Mouse (Mus musculus) heart, adult 2 months (tissue): ENCODE data around the gene Bmpr1a. TPM values are rescaled to one million over a fixed set of nuclear protein-coding genes. Genes with fewer than 3 reads are reported as not detected.

Experiments used
- DNase-seq, 2 experiments: peaks; one replicate each; pipeline ENCODE4 v3.0.0; 2021
- H3K27ac ChIP-seq: fragments of 200-600 bp; 2 replicates; pipeline ENCODE4 v1.8.1; 2022
- H3K27me3 ChIP-seq: fragments of 200-500 bp; 2 replicates; pipeline ENCODE4 v1.6.1; 2012; ENCODE audit warnings: mild to moderate bottlenecking, low read length, inconsistent platforms, mixed read lengths; ENCODE audit not compliant: control insufficient read depth, insufficient read depth
- H3K36me3 ChIP-seq: fragments of 200-500 bp; 2 replicates; pipeline ENCODE4 v1.6.1; 2012; ENCODE audit warnings: low read length, inconsistent platforms; ENCODE audit not compliant: control insufficient read depth, insufficient read depth
- H3K4me1 ChIP-seq: fragments of 200-500 bp; 2 replicates; pipeline ENCODE4 v1.6.1; 2011; ENCODE audit warnings: low read length; ENCODE audit not compliant: control insufficient read depth, insufficient read depth
- H3K4me3 ChIP-seq: fragments of 200-600 bp; 2 replicates; pipeline ENCODE4 v1.8.1; 2022
- H3K79me2 ChIP-seq: fragments of 200-500 bp; replicated peaks from 2 replicates; pipeline ENCODE4 v1.6.1; 2012; ENCODE audit warnings: mild to moderate bottlenecking, inconsistent platforms, low read length, moderate library complexity, mixed read lengths; ENCODE audit not compliant: control insufficient read depth, insufficient read depth
- H3K9ac ChIP-seq: fragments of 200-500 bp; 2 replicates; pipeline ENCODE4 v1.6.1; 2012; ENCODE audit warnings: low read depth, mild to moderate bottlenecking, control low read depth, inconsistent platforms, low read length, mixed read lengths
- CTCF ChIP-seq: fragments of 200-600 bp; IDR thresholded peaks from 2 replicates; pipeline ENCODE4 v1.8.1; 2022; ENCODE audit warnings: antibody characterized with exemption, mild to moderate bottlenecking, moderate library complexity
- EP300 ChIP-seq: fragments of 200-500 bp; IDR thresholded peaks from 2 replicates; pipeline ENCODE4 v1.6.1; 2011; ENCODE audit warnings: low read depth, low read length, control low read depth; ENCODE audit not compliant: insufficient read depth
- POLR2A ChIP-seq: fragments of 200-500 bp; IDR thresholded peaks from 2 replicates; pipeline ENCODE4 v1.6.1; 2011; ENCODE audit warnings: mild to moderate bottlenecking, low read depth, low read length, control low read depth; ENCODE audit not compliant: insufficient read depth
- whole genome bisulfite sequencing: fragments of 180-500 bp; shearing (Covaris S2); methylation state at CpG from one replicate; pipeline ENCODE4 v1.1.7; 2018; 5-methylcytosine and 5-hydroxymethylcytosine counted together
- intact Hi-C: fragments of 180-260 bp; cut with DNase I; formaldehyde crosslinking; loops from one replicate; pipeline ENCODE4 v1.15.1; 2025
- polyA plus RNA-seq: library from polyadenylated mRNA; depleted of rRNA; stranded (reverse); fragments of >200 nt; gene quantifications from 2 replicates; pipeline ENCODE4 v1.2.3, GENCODE M21; 2012
- total RNA-seq, 2 experiments: library from RNA; stranded (reverse); gene quantifications; 2 replicates each; pipeline ENCODE4 v1.2.3; 2021

Gene Bmpr1a
- total and polyA plus RNA-seq, 3 experiments = 13.8 to 62.5 (median 58.4) TPM

DNA sequence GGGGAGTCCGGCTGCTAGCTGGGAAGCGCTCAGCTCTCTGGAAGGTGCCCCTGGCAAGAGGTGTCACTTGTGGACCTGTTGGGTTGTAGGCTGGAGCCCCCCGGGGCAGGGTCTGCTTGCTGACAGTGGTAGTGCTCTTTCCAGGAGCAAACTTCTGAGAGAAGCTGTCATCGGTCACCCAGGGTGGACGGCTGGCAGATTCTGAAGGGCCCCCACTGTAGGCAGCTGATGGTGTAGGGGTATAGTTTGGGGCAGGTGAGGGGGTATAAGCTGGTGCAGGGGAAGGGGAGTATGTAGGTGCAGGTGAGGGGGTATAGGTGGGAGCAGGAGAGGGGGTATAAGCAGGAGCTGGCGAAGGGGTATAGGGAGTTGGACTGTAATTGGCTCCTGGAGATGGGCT is 40.9 kb upstream of the Bmpr1a start:
- no peaks in the 10 kb centered on the region for H3K79me2 ChIP-seq
- no peak overlapping the region for H3K4me3 ChIP-seq
- H3K4me1 ChIP-seq = peaks cover 14% of the 10 kb centered on the region
- peak overlapping the region; percentile 93 for H3K27ac ChIP-seq
- TF ChIP-seq EP300 (no peak), POLR2A (no peak), CTCF (no peak)
- intact Hi-C loops = no loop called here
- peak overlapping the region; percentile 41 for H3K9ac ChIP-seq
- WGBS = 75% methylated on average over 6 of the region's 6 CpGs
- DNase-seq = peak in 1 of 2 experiments; percentile 38
- peaks cover 30% of the 10 kb centered on the region for H3K36me3 ChIP-seq
- H3K27me3 ChIP-seq = no peaks in the 10 kb centered on the region

GRCm38 (mm10) chr14:34543596-34543995 is 40.5 kb upstream of the Bmpr1a start:
- Histone ChIP-seq H3K9ac (peak overlapping the region; percentile 41), H3K27ac (peak overlapping the region; percentile 93), H3K27me3 (no peaks in the 10 kb centered on the region), H3K36me3 (peaks cover 30% of the 10 kb centered on the region), H3K4me3 (no peak overlapping the region), H3K4me1 (peaks cover 14% of the 10 kb centered on the region), H3K79me2 (no peaks in the 10 kb centered on the region)
- DNase-seq = peak; percentile 37 to 56
- intact Hi-C loops = no loop called here
- 61% methylated on average over 6 of the region's 6 CpGs for WGBS
- TF ChIP-seq EP300 (peak; percentile 14; the same call in 1 of the 2 replicates), CTCF (no peak), POLR2A (no peak)

DNA sequence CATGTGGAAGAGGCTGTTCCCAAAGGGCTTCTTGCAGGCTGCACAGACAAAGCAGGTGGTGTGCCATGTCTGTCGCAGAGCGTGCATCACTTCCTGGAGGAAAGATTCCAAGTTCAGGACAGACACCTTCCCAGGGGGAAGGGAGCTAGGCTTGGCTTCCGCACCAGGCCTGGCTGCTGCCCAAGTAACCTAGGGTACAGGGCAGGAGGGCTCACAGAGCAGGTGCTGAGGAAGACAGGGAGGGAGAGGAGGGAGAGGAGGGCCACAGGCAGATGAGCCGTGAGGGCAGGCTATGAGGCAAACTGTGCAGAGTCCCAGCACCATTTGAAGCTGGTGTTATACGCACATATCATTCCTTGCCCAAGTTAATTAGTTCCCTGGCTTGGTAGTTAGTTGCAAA is 38.8 kb upstream of the Bmpr1a start:
- WGBS = 49% methylated on average over 5 of the region's 5 CpGs
- TF ChIP-seq POLR2A (no peak), EP300 (no peak), CTCF (no peak)
- Histone ChIP-seq H3K27ac (peak overlapping the region; percentile 93), H3K27me3 (no peaks in the 10 kb centered on the region), H3K36me3 (peaks cover 28% of the 10 kb centered on the region), H3K4me3 (no peak overlapping the region), H3K4me1 (peaks cover 13% of the 10 kb centered on the region), H3K9ac (no peak overlapping the region; the same call in 1 of the 2 replicates), H3K79me2 (no peaks in the 10 kb centered on the region)
- DNase-seq = no peak
- intact Hi-C loops = no loop called here

GRCm38 (mm10) chr14:34540685-34541162 is 37.6 kb upstream of the Bmpr1a start:
- TF ChIP-seq EP300 (no peak), CTCF (no peak), POLR2A (no peak)
- Histone ChIP-seq H3K36me3 (peaks cover 24% of the 10 kb centered on the region), H3K27me3 (no peaks in the 10 kb centered on the region), H3K4me3 (no peak overlapping the region), H3K27ac (peak overlapping the region; percentile 66), H3K79me2 (no peaks in the 10 kb centered on the region), H3K4me1 (peaks cover 13% of the 10 kb centered on the region), H3K9ac (no peak overlapping the region)
- WGBS = 27% methylated on average over 17 of the region's 17 CpGs
- intact Hi-C loops = no loop called here
- DNase-seq = peak; percentile 65 to 80

GRCm38 (mm10) chr14:34535883-34536282 is 32.7 kb upstream of the Bmpr1a start:
- H3K36me3 ChIP-seq = peaks cover 11% of the 10 kb centered on the region
- DNase-seq = no peak
- WGBS = 48% methylated on average over 4 of the region's 4 CpGs
- intact Hi-C loops = no loop called here
- H3K27me3 ChIP-seq = no peaks in the 10 kb centered on the region
- TF ChIP-seq CTCF = no peak
- no peaks in the 10 kb centered on the region for H3K79me2 ChIP-seq
- no peak overlapping the region for H3K9ac ChIP-seq
- H3K4me1 ChIP-seq = peaks cover 1% of the 10 kb centered on the region
- no peak overlapping the region for H3K27ac ChIP-seq
- H3K4me3 ChIP-seq = no peak overlapping the region

DNA sequence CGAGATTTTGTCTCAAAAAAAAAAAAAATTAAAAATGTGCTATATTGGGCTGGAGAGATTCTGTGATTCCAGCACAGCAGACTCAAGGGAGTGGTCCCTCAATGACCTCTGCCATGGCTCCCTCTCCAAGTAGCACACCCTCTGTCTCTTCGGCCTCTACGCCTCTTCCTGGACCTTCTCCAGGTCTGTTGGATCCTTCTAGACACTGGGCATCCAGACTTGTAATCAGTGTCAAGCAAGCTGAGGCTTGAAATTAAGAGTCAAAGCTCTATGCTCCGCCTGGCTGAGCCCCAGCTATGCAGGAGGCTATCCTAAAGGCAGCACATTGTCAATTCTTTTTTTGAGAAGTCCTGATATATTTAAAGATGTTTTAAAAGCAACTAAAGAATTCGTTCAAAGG is 30.4 kb upstream of the Bmpr1a start:
- peaks cover 3% of the 10 kb centered on the region; the same call in 1 of the 2 replicates for H3K27me3 ChIP-seq
- TF ChIP-seq CTCF = no peak
- TF ChIP-seq EP300 = no peak
- TF ChIP-seq POLR2A = no peak
- 61% methylated on average over 5 of the region's 5 CpGs for WGBS
- H3K9ac ChIP-seq = no peak overlapping the region
- H3K4me3 ChIP-seq = no peak overlapping the region
- H3K36me3 ChIP-seq = peaks cover 19% of the 10 kb centered on the region
- no peak for DNase-seq
- no peak overlapping the region for H3K27ac ChIP-seq
- H3K79me2 ChIP-seq = no peaks in the 10 kb centered on the region
- intact Hi-C loops = no loop called here
- H3K4me1 ChIP-seq = peaks cover 4% of the 10 kb centered on the region
